Mouse (Mus musculus) testis, adult 2 months (tissue): Measurements from ENCODE around the gene Xkr8. TPM values are rescaled to one million over a fixed set of nuclear protein-coding genes. Genes with fewer than 3 reads are reported as not detected.
"Not testable (repeated sequence)": the region's sequence is repeated elsewhere in the genome, so short reads cannot be mapped to it uniquely, and the experiment has no call there.

Source experiments
- H3K27ac ChIP-seq: fragments of 200-500 bp; 2 replicates; pipeline ENCODE4 v1.5.1; 2012; ENCODE audit warnings: low read depth, low read length; ENCODE audit not compliant: control insufficient read depth, insufficient read depth
- H3K27me3 ChIP-seq: fragments of 200-500 bp; 2 replicates; pipeline ENCODE4 v1.6.1; 2012; ENCODE audit warnings: mild to moderate bottlenecking, low read length, moderate library complexity; ENCODE audit not compliant: control insufficient read depth, insufficient read depth
- H3K36me3 ChIP-seq: fragments of 200-500 bp; 2 replicates; pipeline ENCODE4 v1.6.1; 2012; ENCODE audit warnings: mild to moderate bottlenecking, low read length; ENCODE audit not compliant: control insufficient read depth, insufficient read depth
- H3K4me1 ChIP-seq: fragments of 200-500 bp; 2 replicates; pipeline ENCODE4 v1.6.1; 2012; ENCODE audit warnings: low read length; ENCODE audit not compliant: control insufficient read depth, insufficient read depth
- H3K4me3 ChIP-seq: fragments of 200-500 bp; 2 replicates; pipeline ENCODE4 v1.5.1; 2012; ENCODE audit warnings: low read depth, mild to moderate bottlenecking, low read length, moderate library complexity, mixed read lengths; ENCODE audit not compliant: control insufficient read depth
- CTCF ChIP-seq: fragments of 200-500 bp; IDR thresholded peaks from 2 replicates; pipeline ENCODE4 v1.5.1; 2012; ENCODE audit warnings: low read depth, mild to moderate bottlenecking, inconsistent platforms, low read length, moderate library complexity; ENCODE audit not compliant: control insufficient read depth, insufficient read depth, insufficient replicate concordance
- POLR2A ChIP-seq: fragments of 200-500 bp; IDR thresholded peaks from 2 replicates; pipeline ENCODE4 v1.6.1; 2012; ENCODE audit warnings: low read depth, mild to moderate bottlenecking, inconsistent platforms, low read length, moderate library complexity; ENCODE audit not compliant: control insufficient read depth
- polyA plus RNA-seq: library from polyadenylated mRNA; depleted of rRNA; stranded (reverse); fragments of >200 nt; gene quantifications from 2 replicates; pipeline ENCODE4 v1.2.3, GENCODE M21; 2012

Xkr8 gene
- polyA plus RNA-seq, 1 experiment = 141 TPM

GRCm38 (mm10) chr4:132747664-132748259, 15.4 kb upstream of the Xkr8 start:
- Histone ChIP-seq H3K4me3 (no peak overlapping the region), H3K27ac (peak overlapping the region; percentile 63; the same call in 1 of the 2 replicates), H3K27me3 (no peaks in the 10 kb centered on the region), H3K4me1 (no peaks in the 10 kb centered on the region), H3K36me3 (no peaks in the 10 kb centered on the region)
- TF ChIP-seq POLR2A = no peak
- no peak for TF ChIP-seq CTCF

- Histone ChIP-seq H3K4me1 (no peaks in the 10 kb centered on the region), H3K4me3 (no peak overlapping the region), H3K36me3 (no peaks in the 10 kb centered on the region), H3K27ac (0 out of 2 replicates have a peak overlapping the region, but pooled peaks have one; percentile 41), H3K27me3 (no peaks in the 10 kb centered on the region)
- TF ChIP-seq CTCF (no peak), POLR2A (no peak)
Measured at GRCm38 (mm10) chr4:132746911-132747517, 14.7 kb upstream of the Xkr8 start.

GRCm38 (mm10) chr4:132743992-132744911, 11.9 kb upstream of the Xkr8 start:
- Histone ChIP-seq H3K27ac (peak overlapping the region; percentile 25; the same call in 1 of the 2 replicates), H3K36me3 (no peaks in the 10 kb centered on the region), H3K4me1 (no peaks in the 10 kb centered on the region), H3K27me3 (no peaks in the 10 kb centered on the region), H3K4me3 (no peak overlapping the region)
- TF ChIP-seq POLR2A (no peak), CTCF (no peak)

- H3K27ac ChIP-seq = no peak overlapping the region
- no peak overlapping the region for H3K4me3 ChIP-seq
- TF ChIP-seq CTCF (no peak), POLR2A (no peak)
- H3K4me1 ChIP-seq = no peaks in the 10 kb centered on the region
- H3K27me3 ChIP-seq = no peaks in the 10 kb centered on the region
- H3K36me3 ChIP-seq = no peaks in the 10 kb centered on the region
Measured at GRCm38 (mm10) chr4:132741491-132741890, 9.1 kb upstream of the Xkr8 start.

GRCm38 (mm10) chr4:132737154-132737553, 4.8 kb upstream of the Xkr8 start:
- H3K36me3 ChIP-seq, H3K27ac ChIP-seq, H3K4me3 ChIP-seq, H3K27me3 ChIP-seq: not testable (repeated sequence)
- H3K4me1 ChIP-seq = peaks cover 16% of the 10 kb centered on the region

GRCm38 (mm10) chr4:132735894-132736293, 3.5 kb upstream of the Xkr8 start:
- TF ChIP-seq CTCF (no peak), POLR2A (no peak)
- Histone ChIP-seq H3K27me3 (no peaks in the 10 kb centered on the region), H3K4me1 (peaks cover 28% of the 10 kb centered on the region), H3K4me3 (no peak overlapping the region), H3K36me3 (no peaks in the 10 kb centered on the region), H3K27ac (no peak overlapping the region)

GRCm38 (mm10) chr4:132735389-132735788, 3.0 kb upstream of the Xkr8 start:
- Histone ChIP-seq H3K4me3 (no peak overlapping the region), H3K27ac (no peak overlapping the region), H3K36me3 (no peaks in the 10 kb centered on the region), H3K27me3 (no peaks in the 10 kb centered on the region), H3K4me1 (peaks cover 29% of the 10 kb centered on the region)
- TF ChIP-seq CTCF = no peak
